Mouse (Mus musculus): ENCODE data around the gene Pram1. TPM values are rescaled to one million over a fixed set of nuclear protein-coding genes. Genes with fewer than 3 reads are reported as not detected.
A peak's percentile ranks its signal among the peaks of the same experiment; 100 is the strongest.
"Not testable (repeated sequence)": the region's sequence is repeated elsewhere in the genome, so short reads cannot be mapped to it uniquely, and the experiment has no call there.

Pram1 gene
- total RNA-seq (2021), result under 1 TPM in 1 of 2 experiments, not detected in 1; 0.17 TPM
- long read RNA-seq, experiment 1, result 0 reads
- long read RNA-seq, experiment 2, result 0 reads

DNA sequence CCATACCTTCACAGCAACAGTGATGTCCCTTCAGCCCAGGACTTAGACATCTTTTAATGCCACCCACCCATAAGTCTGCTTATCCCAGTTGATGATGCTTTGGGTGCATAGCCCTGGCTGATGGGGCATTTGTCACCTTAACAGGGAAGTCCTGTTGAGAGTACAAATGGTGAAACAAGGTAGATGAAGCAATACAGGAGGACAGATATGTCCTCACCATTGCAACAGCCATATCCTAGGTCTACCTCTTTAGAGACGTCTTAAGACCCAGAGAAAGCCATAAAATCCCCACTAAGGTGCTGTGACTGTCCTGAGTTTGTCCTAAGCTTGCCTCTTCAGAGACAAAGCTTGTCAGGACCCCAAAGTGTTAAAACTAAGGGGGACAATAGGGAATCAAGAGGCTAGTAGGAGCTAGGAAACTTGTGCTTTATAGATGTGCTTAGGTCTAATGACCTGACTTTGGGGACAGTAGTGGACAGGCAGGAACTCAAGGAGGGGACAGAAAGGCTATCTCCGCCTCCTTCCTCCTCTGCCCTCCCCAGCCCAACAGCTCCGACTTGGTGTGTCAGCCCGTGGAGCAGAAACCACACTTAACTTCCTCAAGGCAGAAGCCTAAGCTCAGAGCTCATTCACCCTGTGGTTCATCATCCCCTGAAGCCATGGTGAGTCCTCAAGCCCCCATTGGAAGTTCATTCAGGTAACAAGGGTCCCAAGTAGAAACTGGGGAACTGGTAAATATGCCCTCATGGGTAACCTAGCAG is at the start of gene Pram1:
Gene Pram1, plus strand, starts transcription at position 541 of the 761 bp plus-strand sequence.
- DNase-seq (ENCODE audit: low spot score), result no peak

DNA sequence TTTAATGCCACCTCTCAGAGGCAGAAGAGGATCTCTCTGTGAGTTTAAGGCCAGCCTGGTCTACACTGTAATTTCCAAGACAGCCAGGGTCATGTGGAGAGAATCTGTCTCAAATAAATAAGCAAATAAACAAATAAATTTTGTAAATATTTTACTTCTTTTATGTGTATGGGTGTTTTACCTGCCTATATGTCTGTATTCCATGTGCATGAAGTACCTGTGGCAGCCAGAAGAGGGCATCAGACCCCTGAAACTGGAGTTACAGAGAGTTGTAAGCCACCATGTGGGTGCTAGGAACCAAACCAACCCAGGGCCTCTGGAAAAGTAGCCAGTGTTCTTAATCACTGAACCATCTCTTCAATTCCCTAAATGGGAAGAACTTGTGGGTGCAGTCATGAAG is 40.6 kb upstream of the Pram1 start:
- no peak for DNase-seq (ENCODE audit: low spot score)

GRCm38 (mm10) chr17:33598506-33598905 is 39.4 kb upstream of the Pram1 start:
- no peak for DNase-seq (ENCODE audit: low spot score)

DNA sequence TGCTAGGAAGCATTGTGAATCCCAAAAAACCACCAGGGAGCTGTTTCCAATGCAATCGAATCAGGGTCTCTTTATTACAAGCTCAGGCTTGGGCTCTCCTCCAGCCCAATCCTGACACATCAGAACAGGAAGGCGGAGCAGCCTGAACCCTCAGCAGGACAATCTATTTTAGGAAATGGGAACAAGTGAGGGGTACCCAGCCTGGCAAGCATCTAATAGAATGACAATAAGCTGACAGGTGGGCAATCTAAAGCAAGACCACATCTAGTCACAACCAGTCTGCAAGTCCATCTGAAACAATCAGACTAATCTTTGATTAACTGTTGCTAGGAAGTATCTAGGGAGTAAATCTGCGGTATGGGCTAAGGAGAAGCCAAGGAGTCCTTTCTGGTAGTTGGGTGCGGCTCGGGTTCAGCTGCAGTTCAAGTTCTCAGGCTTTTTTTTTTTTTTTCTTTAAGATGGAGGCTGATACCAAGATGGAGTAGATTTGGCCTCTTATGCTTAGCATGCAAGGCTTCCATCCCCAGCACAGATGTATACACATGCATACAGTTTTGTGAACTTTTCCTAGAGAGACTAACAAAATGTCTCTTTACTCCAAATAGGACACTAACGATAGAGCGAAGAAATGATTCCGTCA is 37.9 kb upstream of the Pram1 start:
- no peak for DNase-seq (ENCODE audit: low spot score)

- DNase-seq (ENCODE audit: low spot score), result no peak
These were observed 37.0 kb upstream of the Pram1 start for GRCm38 (mm10) chr17:33600831-33601230.

GRCm38 (mm10) chr17:33601947-33602346 is 35.9 kb upstream of the Pram1 start:
- no peak for DNase-seq (ENCODE audit: low spot score)

GRCm38 (mm10) chr17:33607273-33607672 is 30.6 kb upstream of the Pram1 start:
- no peak for DNase-seq (ENCODE audit: low spot score)

GRCm38 (mm10) chr17:33610548-33610947 is 27.3 kb upstream of the Pram1 start:
- DNase-seq (ENCODE audit: low spot score), result no peak

GRCm38 (mm10) chr17:33613726-33614125 is 24.1 kb upstream of the Pram1 start:
- DNase-seq (ENCODE audit: low spot score), result not testable (repeated sequence)

DNA sequence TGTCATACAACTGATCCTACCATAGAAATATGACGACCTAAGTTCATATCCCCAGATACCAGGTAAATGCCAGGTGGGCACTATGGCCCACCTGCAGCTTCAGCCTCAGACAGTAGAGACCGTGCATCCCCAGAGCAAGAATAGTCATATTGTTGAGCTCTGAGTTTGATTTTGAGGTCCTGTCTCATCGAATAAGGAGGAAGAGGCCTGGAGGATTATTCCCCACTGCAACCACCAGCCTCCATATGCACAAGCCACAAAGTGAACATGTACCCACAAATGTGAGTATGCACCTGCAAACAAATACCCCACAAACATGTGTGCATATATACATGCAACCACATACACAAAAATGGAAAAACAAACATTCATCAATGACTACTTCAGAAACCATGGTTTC is 10.6 kb upstream of the Pram1 start:
- no peak for DNase-seq (ENCODE audit: low spot score)

DNA sequence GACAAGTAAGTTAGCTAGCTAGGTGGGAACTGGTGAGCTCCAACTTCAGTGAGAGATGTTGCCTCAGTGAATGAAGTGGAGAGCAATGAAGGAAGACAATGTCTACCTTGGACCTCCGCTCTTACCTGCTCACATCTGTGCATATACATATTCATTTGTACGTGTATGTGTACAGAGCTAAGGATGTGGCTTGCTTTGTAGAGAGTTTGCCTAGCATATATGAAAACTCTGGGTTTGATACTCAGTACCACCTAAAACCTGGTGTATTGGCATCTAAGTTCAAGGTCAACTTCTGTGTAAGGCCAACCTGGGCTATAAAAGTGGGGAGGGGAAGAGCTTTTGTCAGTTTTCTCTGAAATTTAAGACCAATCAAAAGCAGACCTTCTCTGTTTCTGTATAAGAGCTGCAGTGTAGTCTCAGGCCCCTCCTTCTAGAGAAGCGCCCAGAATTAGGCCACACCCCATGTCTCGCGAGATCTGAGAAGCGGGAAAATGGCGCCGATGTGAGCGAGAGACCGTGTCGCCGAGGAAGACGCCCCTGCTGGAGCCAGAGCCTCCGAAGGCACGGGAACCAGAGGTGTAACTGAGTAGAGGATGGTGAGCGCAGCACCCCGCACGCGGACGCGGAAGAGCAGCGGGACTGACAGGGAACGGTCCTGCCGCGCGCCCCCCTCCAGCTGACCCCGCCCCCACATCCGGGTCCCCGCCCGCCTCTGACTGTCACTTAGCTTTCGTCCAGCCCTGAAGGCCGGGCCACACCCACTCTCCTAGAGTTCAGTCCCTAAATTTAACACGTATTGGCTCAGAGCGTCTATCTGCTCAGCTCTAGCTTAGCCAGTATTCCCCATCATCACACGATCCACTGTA is 9.0 kb upstream of the Pram1 start, which contains the start of gene Zfp414:
Gene Zfp414, plus strand, starts transcription at position 470 of the 866 bp plus-strand sequence.
- DNase-seq (ENCODE audit: low spot score), result peak; percentile 95

- no peak for DNase-seq (ENCODE audit: low spot score)
These were observed 8.2 kb upstream of the Pram1 start for GRCm38 (mm10) chr17:33629487-33630125.

DNA sequence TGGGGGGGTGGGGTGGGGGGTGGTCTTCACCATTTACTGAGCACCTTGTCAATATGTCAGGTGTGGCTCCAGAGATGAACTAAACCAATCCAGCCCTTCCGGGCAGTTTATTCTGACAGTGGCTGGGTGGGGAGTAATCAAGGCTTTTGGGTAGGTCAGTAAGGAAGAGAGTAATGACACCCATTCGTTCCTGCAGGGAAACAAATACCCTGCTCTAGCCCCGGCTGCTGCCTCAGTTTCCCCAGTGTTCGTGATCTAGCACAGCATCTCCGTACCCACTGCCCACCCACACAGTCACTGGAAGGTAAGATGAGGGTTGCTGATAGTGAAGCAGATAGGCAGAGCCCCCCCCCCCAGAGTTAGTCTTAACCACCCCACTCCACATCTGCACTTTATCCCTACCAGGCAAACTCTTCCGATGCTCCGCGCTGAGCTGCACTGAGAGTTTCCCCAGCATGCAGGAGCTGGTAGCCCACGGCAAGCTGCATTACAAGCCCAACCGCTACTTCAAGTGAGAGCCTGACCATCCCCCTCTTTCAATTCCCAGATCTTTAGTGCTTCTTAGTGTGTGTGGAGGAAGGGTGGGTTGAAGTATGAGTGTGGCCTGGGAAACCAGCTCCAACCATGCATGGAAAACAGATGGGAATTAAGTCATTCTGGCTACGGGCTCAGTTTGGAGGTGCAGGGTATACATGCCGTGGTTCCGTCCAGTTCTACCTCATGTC is 7.5 kb upstream of the Pram1 start:
- DNase-seq (ENCODE audit: low spot score), result no peak

- DNase-seq (ENCODE audit: low spot score), result no peak
These were observed 6.6 kb upstream of the Pram1 start for GRCm38 (mm10) chr17:33631236-33631635.

GRCm38 (mm10) chr17:33631796-33632195 is 6.1 kb upstream of the Pram1 start:
- DNase-seq (ENCODE audit: low spot score), result no peak

DNA sequence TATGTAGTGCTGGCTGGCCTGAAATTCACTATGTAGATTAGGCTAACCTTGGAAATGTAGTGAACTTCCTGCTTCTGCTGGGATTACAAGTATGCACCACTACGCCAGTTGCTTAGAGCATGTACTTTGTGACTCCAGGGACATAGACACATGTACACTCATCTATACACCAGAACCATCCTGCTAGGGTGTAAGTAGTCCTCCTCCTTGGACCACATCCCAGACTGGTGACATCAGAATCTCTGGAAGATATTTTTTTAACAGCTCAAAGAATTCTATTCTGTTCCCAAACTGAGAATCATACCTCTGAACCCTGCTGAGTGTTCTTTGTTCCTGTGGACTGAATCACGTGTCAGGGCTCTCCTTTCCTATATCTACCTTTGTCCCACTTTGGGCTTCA is 818 bp upstream of the Pram1 start:
- DNase-seq (ENCODE audit: low spot score), result no peak

DNA sequence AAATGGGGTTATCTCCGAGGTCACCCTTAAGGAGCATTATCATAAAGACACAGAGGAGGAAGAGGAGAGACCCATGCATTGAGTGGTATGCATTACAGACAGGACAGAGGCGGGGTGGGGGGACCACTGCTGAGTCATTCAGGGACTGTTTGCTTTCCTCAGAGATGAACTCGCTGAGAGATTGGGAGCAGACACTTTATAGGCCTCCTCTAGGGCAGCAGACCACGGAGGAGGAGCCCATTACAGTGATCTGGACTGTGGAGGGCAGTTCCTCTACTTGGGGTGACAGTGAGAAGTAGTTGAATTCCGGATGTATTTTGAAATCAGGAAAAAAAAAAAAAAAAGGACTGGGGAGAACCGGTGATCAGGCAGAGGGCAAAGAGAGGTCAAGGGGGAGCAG is 1.9 kb downstream of the Pram1 start:
- DNase-seq (ENCODE audit: low spot score), result no peak

DNA sequence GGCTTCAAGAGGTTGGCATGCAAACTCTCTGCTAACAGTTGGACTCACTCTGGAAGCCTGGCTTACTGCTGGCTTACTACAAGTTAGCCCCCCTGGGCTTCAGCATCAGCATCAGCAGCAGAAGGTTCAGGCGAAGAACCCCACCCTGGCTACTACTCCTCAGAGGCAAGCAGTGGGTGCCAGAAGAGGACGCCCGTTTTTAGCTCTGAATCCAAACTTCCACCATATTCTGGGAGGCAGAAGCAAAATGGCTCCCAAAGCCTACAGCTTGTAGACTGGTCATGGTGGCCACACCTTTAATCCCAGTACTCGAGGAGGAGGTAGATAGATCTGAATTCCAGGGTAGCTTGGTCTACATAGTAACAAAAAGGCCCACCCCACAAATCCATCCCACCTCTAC is 6.2 kb downstream of the Pram1 start:
- DNase-seq (ENCODE audit: low spot score), result no peak

DNA sequence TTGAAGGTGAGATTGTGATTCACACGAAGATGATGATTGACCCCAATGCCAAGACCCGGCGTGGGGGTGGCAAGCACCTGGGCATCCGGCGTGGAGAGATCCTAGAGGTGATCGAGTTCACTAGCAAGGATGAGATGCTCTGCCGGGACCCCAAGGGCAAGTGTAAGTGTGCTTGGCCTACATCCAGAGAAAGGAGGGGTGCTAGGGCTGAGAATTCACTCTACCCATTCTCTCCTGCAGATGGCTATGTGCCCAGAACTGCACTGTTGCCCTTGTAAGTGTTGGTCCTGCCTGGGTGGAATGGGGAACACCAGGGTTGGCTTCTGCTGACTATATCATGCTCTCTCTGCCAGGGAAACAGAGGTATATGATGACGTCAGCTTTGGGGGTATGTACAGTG is 7.2 kb downstream of the Pram1 start:
- DNase-seq (ENCODE audit: low spot score), result no peak

DNA sequence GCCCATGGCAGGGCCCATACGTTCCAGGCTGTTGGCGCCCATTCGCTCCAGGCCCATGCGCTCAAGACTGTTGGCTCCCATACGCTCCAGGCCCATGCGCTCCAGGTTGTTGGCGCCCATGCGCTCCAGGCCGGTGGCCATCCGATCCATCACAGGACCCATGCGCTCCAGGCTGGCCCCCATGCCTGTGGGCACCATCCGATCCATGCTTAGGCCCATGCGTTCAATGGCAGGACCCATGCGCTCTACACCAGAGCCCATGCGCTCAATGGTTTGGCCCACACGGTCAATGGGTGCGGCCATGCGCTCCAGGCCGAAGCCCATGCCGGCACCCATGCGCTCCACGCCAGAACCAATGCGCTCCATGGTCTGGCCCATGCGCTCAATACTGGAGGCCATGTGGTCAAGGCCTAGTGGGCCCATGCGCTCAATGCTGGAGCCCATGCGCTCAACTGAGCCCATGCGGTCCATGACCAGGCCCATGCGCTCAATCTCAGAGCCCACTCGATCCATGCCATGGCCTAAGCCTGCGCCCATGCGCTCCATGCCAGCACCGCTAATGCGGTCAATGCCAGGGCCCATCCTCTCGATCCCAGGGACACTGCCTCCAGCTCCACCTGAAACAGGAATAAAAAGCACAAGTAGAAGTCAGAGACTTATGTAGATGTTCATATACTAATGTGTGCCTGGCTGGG is 12.1 kb downstream of the Pram1 start:
- no peak for DNase-seq (ENCODE audit: low spot score)

All from gastrocnemius, adult 18-20 months (tissue).